Mouse (Mus musculus): ENCODE measurements at regions not wholly inside any gene's neighbourhood (a gene's known extent, or its start where the extent isn't known, plus 50 kb on each side); places are given as distances from the start of the nearest gene placed in this dataset.

DNA sequence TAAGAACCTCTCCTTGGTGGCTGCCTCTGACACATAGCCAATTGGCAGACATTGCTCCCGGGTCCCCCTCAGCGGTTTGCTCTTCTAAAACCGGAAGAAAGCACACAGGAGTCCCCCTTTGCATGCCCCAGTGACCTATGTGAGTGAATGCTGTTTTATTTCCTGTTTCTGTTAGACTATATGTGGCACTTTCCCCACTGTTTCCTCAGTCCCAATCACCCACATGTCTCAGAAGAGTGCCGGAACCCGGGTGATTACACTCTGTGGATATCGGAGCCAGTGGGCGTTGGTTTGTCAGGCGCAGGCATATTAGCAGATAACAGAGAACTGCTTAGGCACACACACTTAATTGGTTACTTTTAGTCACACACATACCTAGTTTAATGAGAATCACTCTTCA lies 66.3 kb upstream of the Rpl34 start:
- TF ChIP-seq CTCF (IDR thresholded peaks at IDR 0.05; ENCODE audit: low read depth) (no peak), EP300 (IDR thresholded peaks at IDR 0.05; ENCODE audit: low read depth) (no peak)
